Mouse (Mus musculus) stomach, embryonic 16.5 days (tissue): ENCODE results near the gene Nt5c3. TPM values are rescaled to one million over a fixed set of nuclear protein-coding genes. Genes with fewer than 3 reads are reported as not detected.

Experiments used
- ATAC-seq: fragments of 200-750 bp; cut with Nextera tagmentation; 2 replicates; pipeline ENCODE4 v1.8.0; 2017; ENCODE audit warnings: moderate number of reproducible peaks, moderate TSS enrichment; ENCODE audit not compliant: insufficient read depth, low FRiP score
- H3K27ac ChIP-seq: fragments of 300-500 bp; sonication (generic); 2 replicates; pipeline ENCODE4 v1.5.1; 2014; ENCODE audit warnings: low read length
- H3K27me3 ChIP-seq: fragments of 300-500 bp; sonication (generic); 2 replicates; pipeline ENCODE4 v1.6.1; 2014; ENCODE audit warnings: low read length, control low read depth, mixed read lengths; ENCODE audit not compliant: control insufficient read depth, insufficient read depth
- H3K36me3 ChIP-seq: fragments of 300-500 bp; sonication (generic); 2 replicates; pipeline ENCODE4 v1.6.1; 2014; ENCODE audit warnings: low read length; ENCODE audit not compliant: control insufficient read depth, insufficient read depth
- H3K4me1 ChIP-seq: fragments of 300-500 bp; sonication (generic); 2 replicates; pipeline ENCODE4 v1.6.1; 2014; ENCODE audit warnings: low read length, control low read depth, mixed read lengths; ENCODE audit not compliant: control insufficient read depth, insufficient read depth
- H3K4me2 ChIP-seq: fragments of 300-500 bp; sonication (generic); 2 replicates; pipeline ENCODE4 v1.6.1; 2014; ENCODE audit warnings: low read depth, low read length, mixed read lengths
- H3K4me3 ChIP-seq: fragments of 300-500 bp; sonication (generic); replicated peaks from 2 replicates; pipeline ENCODE4 v1.5.1; 2014; ENCODE audit warnings: mild to moderate bottlenecking, low read length
- H3K9ac ChIP-seq: fragments of 300-500 bp; sonication (generic); 2 replicates; pipeline ENCODE4 v1.6.1; 2014; ENCODE audit warnings: low read length
- H3K9me3 ChIP-seq: fragments of 300-500 bp; sonication (generic); replicated peaks from 2 replicates; pipeline ENCODE4 v1.6.1; 2016; ENCODE audit warnings: low read length, control low read depth; ENCODE audit not compliant: control insufficient read depth
- WGBS: fragments of 180-500 bp; shearing (Covaris S2); extraction: QIAGEN DNeasy Blood & Tissue Kit; methylation state at CpG from one replicate; pipeline ENCODE4 v1.1.7; 2014; 5-methylcytosine and 5-hydroxymethylcytosine counted together
- polyA plus RNA-seq: library from polyadenylated mRNA; unstranded; fragments of >200 nt; fragmentation: Nextera tagmentation; extraction: Ambion mirVana; gene quantifications from 2 replicates; pipeline ENCODE4 v1.2.1, GENCODE M21; 2015

Gene Nt5c3
- polyA plus RNA-seq, 1 experiment from 2014 or later: 77.4 TPM

DNA sequence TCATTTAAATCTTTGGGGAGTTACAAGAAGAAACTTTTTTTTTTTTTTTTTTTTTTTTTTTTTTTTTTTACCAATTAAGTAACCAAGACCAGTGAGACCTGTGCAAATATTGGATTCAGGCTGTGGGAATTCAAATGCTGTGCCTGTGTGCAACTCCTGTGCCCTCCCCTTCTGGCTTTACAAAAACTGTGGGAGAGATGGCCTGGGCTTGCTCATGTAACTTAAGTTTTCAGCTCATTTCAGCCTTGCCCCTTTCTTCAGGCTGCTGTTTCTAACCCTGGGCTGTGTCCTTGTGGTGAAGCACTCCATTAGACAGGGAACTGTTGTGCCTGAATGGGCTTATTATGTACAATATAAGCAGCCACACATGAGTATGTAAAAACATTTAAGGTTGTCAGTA is 90.9 kb downstream of the Nt5c3 start:
- Histone ChIP-seq H3K4me3 (peak overlapping the region; percentile 79), H3K27me3 (no peaks in the 10 kb centered on the region), H3K4me1 (peaks cover 7% of the 10 kb centered on the region; the same call in 1 of the 2 replicates), H3K36me3 (0 out of 2 replicates have a peak, but pooled peaks cover 2% of the 10 kb centered on the region), H3K9me3 (no peaks in the 10 kb centered on the region), H3K4me2 (peak overlapping the region; percentile 57), H3K27ac (no peak overlapping the region), H3K9ac (peak overlapping the region; percentile 89)
- ATAC-seq: no peak

DNA sequence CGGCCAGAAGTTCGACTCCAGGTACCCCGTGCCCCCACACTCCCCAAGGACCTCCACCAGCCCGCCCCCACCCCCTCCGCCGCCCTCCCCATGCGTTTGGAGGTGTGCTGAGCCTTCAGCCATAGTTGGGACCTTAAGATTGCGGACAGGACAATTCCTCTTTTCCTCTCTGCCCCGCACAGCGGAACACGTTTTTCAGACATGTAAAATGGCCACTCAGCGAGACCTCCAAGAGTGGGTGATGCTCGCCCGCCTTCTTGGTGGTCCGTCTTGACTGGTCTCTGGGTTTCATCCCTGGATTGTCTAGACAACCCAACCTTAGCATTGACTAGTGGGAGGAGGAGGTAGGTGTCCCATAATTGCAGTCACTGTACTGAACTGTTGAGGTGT is 91.3 kb downstream of the Nt5c3 start:
- H3K9me3 ChIP-seq: no peaks in the 10 kb centered on the region
- no peaks in the 10 kb centered on the region for H3K27me3 ChIP-seq
- H3K9ac ChIP-seq: peak overlapping the region; percentile 89
- peak overlapping the region; percentile 57 for H3K4me2 ChIP-seq
- 0 out of 2 replicates have a peak, but pooled peaks cover 2% of the 10 kb centered on the region for H3K36me3 ChIP-seq
- ATAC-seq: no peak; the same call in 1 of the 2 replicates
- peak overlapping the region; percentile 89 for H3K27ac ChIP-seq
- 2% methylated on average over 15 of the region's 15 CpGs for WGBS
- H3K4me1 ChIP-seq: peaks cover 7% of the 10 kb centered on the region; the same call in 1 of the 2 replicates
- peak overlapping the region; percentile 79 for H3K4me3 ChIP-seq

Other genes with a start within 250 kb of the Nt5c3 start
- 88.4 and 119 TPM in 2 replicates for gene Lsm5, start 219.2 kb downstream of the Nt5c3 start, polyA plus RNA-seq
- gene Avl9, start 209.0 kb downstream of the Nt5c3 start, polyA plus RNA-seq: 12.6 and 13.5 TPM in 2 replicates
- gene Kbtbd2, start 126.1 kb downstream of the Nt5c3 start, polyA plus RNA-seq: 22.6 and 24.0 TPM in 2 replicates
- gene Fkbp9, start 91.9 kb downstream of the Nt5c3 start, polyA plus RNA-seq: 150 TPM in 2 replicates
- 0.11 and 0.21 TPM in 2 replicates for gene Vmn1r4, start 83 bp upstream of the Nt5c3 start, polyA plus RNA-seq
- gene Vmn1r5, start 46.3 kb upstream of the Nt5c3 start, polyA plus RNA-seq: not detected in 2 replicates
- gene Vmn1r6, start 73.3 kb upstream of the Nt5c3 start, polyA plus RNA-seq: not detected in 2 replicates
- not detected in 2 replicates for gene Vmn1r7, start 101.4 kb upstream of the Nt5c3 start, polyA plus RNA-seq
- not detected in 2 replicates for gene Vmn1r8, start 108.4 kb upstream of the Nt5c3 start, polyA plus RNA-seq
- not detected in 2 replicates for gene Vmn1r9, start 142.9 kb upstream of the Nt5c3 start, polyA plus RNA-seq
- gene Vmn1r10, start 185.5 kb upstream of the Nt5c3 start, polyA plus RNA-seq: not detected in 2 replicates
- gene Vmn1r11, start 209.5 kb upstream of the Nt5c3 start, polyA plus RNA-seq: not detected in 2 replicates
- gene Vmn1r12, start 233.0 kb upstream of the Nt5c3 start, polyA plus RNA-seq: not detected in 2 replicates